8 mouse cellular contexts compared by ENCODE assay signal in the genomic region with DNA sequence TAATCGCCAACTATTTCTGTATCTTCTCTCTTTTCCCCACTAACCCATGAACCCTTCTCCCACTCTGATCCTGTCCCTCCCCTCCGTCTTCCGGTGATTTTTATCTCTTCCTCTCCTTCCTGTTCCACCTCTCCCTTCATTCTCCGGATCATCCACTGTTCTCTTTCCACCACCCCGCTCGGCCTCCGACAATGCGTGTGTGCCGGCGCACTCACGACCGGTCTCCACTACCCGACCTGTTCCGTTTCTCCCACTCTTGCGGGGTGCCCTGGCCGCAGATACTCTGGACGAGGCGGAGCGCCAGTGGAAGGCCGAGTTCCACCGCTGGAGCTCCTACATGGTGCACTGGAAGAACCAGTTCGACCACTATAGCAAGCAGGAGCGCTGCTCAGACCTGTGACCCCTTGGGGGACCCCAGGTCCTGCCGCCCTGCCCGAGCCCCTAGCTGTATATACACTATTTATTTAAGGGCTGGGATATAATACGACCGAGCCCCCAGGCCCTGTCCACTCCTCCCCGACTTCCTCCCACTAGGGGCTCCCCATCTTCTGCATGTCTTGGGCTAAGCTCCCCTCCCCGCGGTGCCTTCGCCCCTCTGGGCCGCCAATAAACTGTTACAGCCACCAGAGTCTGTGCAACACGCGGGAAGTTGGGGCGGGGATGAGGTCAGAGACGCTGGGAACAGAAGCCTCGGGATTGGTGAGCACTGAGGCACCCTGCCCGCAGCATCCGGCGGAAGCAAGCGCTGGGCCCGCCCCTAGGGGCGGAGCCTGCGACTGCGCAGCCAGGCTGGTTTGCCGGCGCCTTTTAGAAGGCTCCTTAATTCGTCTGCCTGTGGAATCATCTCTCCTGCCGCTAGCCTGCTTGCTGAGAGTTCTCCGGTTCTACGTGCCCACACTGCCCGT. TPM values are rescaled to one million over a fixed set of nuclear protein-coding genes. Genes with fewer than 3 reads are reported as not detected.
DNase-seq lines count a peak whose midpoint lies in the region; ATAC-seq lines count a peak whose summit lies in the region.

A gene (plus strand): TSS at position 791 of the 905 bp plus-strand sequence.

- DNase-seq in c-Kit-negative CD71-positive TER-119-positive erythroid progenitor cells, embryonic 14.5 days (ENCODE audit: low read depth, low spot score) = peak; percentile 88
- peak; percentile 90 for DNase-seq in fibroblast of lung, adult 2 months (ENCODE audit: low read depth)
- DNase-seq in kidney, postnatal 14 days = peak; percentile 98
- DNase-seq in liver, embryonic 13.5 days = peak; percentile 91
- DNase-seq in neural tube, embryonic 10.5 days (ENCODE audit: extremely low spot score, low spot score) = peak; percentile 95

- H3K9ac ChIP-seq in heart, embryonic 14.5 days (ENCODE audit: low read length) = peak within 1 kb of the TSS; percentile 87
- H3K9ac ChIP-seq in liver, embryonic 13.5 days = peak within 1 kb of the TSS; percentile 88
- H3K9ac ChIP-seq in stomach, embryonic 16.5 days (ENCODE audit: low read length) = peak within 1 kb of the TSS; percentile 86

- H3K27me3 ChIP-seq in heart, embryonic 14.5 days (ENCODE audit: control insufficient read depth, insufficient read depth, low read length) = peaks cover 27% of the 10 kb centered on the region
- peaks cover 6% of the 10 kb centered on the region for H3K27me3 ChIP-seq in liver, embryonic 13.5 days
- H3K27me3 ChIP-seq in stomach, embryonic 16.5 days (ENCODE audit: control insufficient read depth, insufficient read depth, low read length) = peaks cover 13% of the 10 kb centered on the region

- under 1% methylated on average over 52 of the region's 52 CpGs for WGBS in heart, embryonic 14.5 days
- under 1% methylated on average over 52 of the region's 52 CpGs for WGBS in liver, embryonic 13.5 days (ENCODE audit: insufficient replicate concordance)
- under 1% methylated on average over 52 of the region's 52 CpGs for WGBS in stomach, embryonic 16.5 days

- peak within 1 kb of the TSS; percentile 99 for H3K4me2 ChIP-seq in heart, embryonic 14.5 days (ENCODE audit: low read length)
- H3K4me2 ChIP-seq in liver, embryonic 13.5 days = peak within 1 kb of the TSS; percentile 100
- H3K4me2 ChIP-seq in stomach, embryonic 16.5 days (ENCODE audit: low read depth, low read length) = peak within 1 kb of the TSS; percentile 93

- H3K36me3 ChIP-seq in heart, embryonic 14.5 days (ENCODE audit: control insufficient read depth, insufficient read depth, low read length) = peaks cover 42% of the 10 kb centered on the region
- peaks cover 51% of the 10 kb centered on the region for H3K36me3 ChIP-seq in liver, embryonic 13.5 days
- H3K36me3 ChIP-seq in stomach, embryonic 16.5 days (ENCODE audit: control insufficient read depth, insufficient read depth, low read length) = peaks cover 29% of the 10 kb centered on the region

- peak within 1 kb of the TSS; percentile 58 to 72 for H3K4me3 ChIP-seq in heart, embryonic 14.5 days (ENCODE audit: control insufficient read depth in 1 of 2, insufficient read depth in 1 of 2, low read depth in 1 of 2, low read length in 2 of 2)
- H3K4me3 ChIP-seq in liver, embryonic 13.5 days (replicated peaks) = peak within 1 kb of the TSS; percentile 83
- H3K4me3 ChIP-seq in stomach, embryonic 16.5 days (replicated peaks; ENCODE audit: low read length) = peak within 1 kb of the TSS; percentile 53

- H3K27ac ChIP-seq in heart, embryonic 14.5 days (replicated peaks in 1 of 2; ENCODE audit: control insufficient read depth in 1 of 2, insufficient read depth in 1 of 2, low read depth in 2 of 2, low read length in 2 of 2) = peak within 1 kb of the TSS; percentile 93 to 94
- H3K27ac ChIP-seq in liver, embryonic 13.5 days = peak within 1 kb of the TSS; percentile 100
- peak within 1 kb of the TSS; percentile 95 for H3K27ac ChIP-seq in stomach, embryonic 16.5 days (ENCODE audit: low read length)

- ATAC-seq in CD4-positive, CD25-positive, alpha-beta regulatory T cell, adult 4 months = peak; percentile 96
- peak; percentile 91 for ATAC-seq in heart, embryonic 14.5 days (ENCODE audit: insufficient number of reproducible peaks, insufficient read depth, low FRiP score, low read depth)
- ATAC-seq in liver, embryonic 13.5 days (ENCODE audit: low read depth) = peak; percentile 71
- peak; percentile 94 for ATAC-seq in stomach, embryonic 16.5 days (ENCODE audit: insufficient read depth, low FRiP score)

- peaks cover 9 to 27% of the 10 kb centered on the region in 2 experiments for H3K4me1 ChIP-seq in heart, embryonic 14.5 days (ENCODE audit: control insufficient read depth in 2 of 2, insufficient read depth in 2 of 2, low read length in 2 of 2)
- H3K4me1 ChIP-seq in liver, embryonic 13.5 days (replicated peaks) = peaks cover 74% of the 10 kb centered on the region
- H3K4me1 ChIP-seq in stomach, embryonic 16.5 days (ENCODE audit: control insufficient read depth, insufficient read depth, low read length) = peaks cover 29% of the 10 kb centered on the region

- H3K9me3 ChIP-seq in heart, embryonic 14.5 days (ENCODE audit: control insufficient read depth, low read length) = no peaks in the 10 kb centered on the region
- no peaks in the 10 kb centered on the region for H3K9me3 ChIP-seq in liver, embryonic 13.5 days (replicated peaks)
- H3K9me3 ChIP-seq in stomach, embryonic 16.5 days (replicated peaks; ENCODE audit: control insufficient read depth, low read length) = no peaks in the 10 kb centered on the region

RNA-seq across cellular contexts. Expression of the gene that starts here (rescaled TPM):
- polyA plus RNA-seq in CD4-positive, CD25-positive, alpha-beta regulatory T cell, adult 4 months (2017; shearing (Covaris generic)) = 1 to 10 TPM in 1 of 2 experiments, under 1 TPM in 1; 0.65 to 1.3 TPM
- 7.1 and 7.4 TPM in 2 replicates for polyA plus RNA-seq in heart, embryonic 14.5 days (2014; fragmentation: Nextera tagmentation; extraction: Ambion mirVana)
- polyA plus RNA-seq in liver, embryonic 13.5 days (2015; fragmentation: Nextera tagmentation; extraction: Ambion mirVana) = 8.4 TPM in 2 replicates
- polyA plus RNA-seq in stomach, embryonic 16.5 days (2015; fragmentation: Nextera tagmentation; extraction: Ambion mirVana) = 7.3 and 8.6 TPM in 2 replicates

Comparison
In these comparisons a context has a peak if more than half of its experiments do, and no peak if none do; other contexts are left out.
1. Peak in every context shown above with its lines: DNase-seq, ATAC-seq, H3K4me3 ChIP-seq and H3K27ac ChIP-seq.